Mouse (Mus musculus) spleen, adult 2 months (tissue): ENCODE data around the gene Psmg1.

Source experiments
- CTCF ChIP-seq: fragments of 200-500 bp; IDR thresholded peaks from 2 replicates; pipeline ENCODE4 v1.5.1; 2011; ENCODE audit warnings: mild to moderate bottlenecking, inconsistent platforms; ENCODE audit not compliant: insufficient read depth, insufficient read length, insufficient replicate concordance; ENCODE audit errors: extremely low read depth
- POLR2A ChIP-seq: fragments of 200-500 bp; IDR thresholded peaks from 2 replicates; pipeline ENCODE4 v1.6.1; 2011; ENCODE audit warnings: low read depth, low read length, inconsistent platforms

GRCm38 (mm10) chr16:96021045-96021444 is 30.3 kb upstream of the Psmg1 start:
- TF ChIP-seq POLR2A (no peak), CTCF (no peak)
